Mouse (Mus musculus): ENCODE data around the gene Smyd3.

Smyd3 gene

DNA sequence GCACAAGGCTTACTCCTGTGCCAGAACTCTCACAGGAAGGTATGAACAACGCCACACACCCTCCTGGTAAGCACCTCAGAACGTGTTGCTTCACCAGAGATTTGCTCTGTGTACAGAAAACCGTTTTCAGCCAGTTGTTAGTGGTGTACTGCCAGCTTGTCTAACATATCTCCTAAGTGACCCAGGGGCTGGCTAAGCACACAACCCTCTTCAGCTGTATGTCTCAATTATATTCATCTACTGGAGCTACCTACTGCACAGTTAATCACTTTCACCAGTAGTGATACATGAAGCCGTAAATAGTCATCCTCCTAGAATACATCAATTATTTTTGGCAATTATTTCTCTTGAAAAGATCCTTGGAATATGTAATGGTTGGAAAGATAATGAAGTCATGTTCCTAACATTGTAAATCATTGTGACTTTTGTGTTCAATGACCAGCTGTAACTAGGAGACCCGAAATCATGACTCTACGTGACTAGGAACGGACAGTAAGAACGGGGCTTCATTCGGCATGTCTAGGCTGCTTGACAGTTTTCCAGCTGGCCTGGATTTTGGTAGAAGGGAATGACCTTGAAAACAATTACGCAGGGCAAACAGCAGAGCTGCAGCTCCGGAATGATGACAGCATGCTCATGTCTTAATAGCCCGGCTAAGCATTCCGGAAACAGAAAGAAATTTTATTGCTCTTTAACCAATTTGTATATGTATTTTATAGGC lies 236.3 kb downstream of the Smyd3 start:
- DNase-seq, result peak; percentile 29 to 38

DNA sequence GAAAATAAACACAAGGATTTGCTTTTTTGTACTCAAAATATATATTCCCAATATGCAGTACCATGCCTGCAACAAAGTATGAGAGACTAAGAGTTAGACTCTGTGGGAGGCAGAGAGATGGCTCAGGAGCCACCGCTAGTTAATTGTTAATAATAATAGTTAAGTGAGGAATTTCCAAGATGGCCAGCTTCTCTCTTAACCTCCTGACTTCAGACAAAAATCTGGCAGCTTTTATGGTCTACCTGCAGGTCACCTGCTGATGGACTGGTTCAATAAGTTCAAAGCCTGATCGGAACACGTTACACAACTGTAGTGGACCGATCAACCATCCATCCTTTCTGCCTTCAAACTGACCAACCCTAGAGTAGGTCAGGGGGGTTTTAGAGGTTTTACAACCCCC lies 238.7 kb downstream of the Smyd3 start:
- no peak for DNase-seq

DNA sequence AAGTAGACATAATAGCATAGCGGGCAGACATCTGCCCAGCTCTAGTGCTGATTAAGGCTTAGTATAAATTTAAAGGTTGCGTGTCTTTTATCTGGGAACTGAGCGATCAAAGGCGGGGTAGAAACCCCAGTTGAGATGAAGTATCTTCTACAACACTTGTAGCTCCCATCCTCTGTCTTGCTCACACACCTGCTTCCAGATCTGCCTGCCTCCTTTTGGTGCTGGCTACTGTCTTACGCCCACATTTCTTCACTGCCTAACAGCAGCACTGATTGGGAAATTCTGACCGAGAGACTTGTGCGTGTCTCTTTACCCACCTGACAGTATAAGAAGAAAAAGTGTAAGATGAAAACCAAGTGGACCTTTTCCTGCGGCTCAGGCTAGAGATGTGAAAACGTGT lies 240.5 kb downstream of the Smyd3 start:
- no peak for DNase-seq

DNA sequence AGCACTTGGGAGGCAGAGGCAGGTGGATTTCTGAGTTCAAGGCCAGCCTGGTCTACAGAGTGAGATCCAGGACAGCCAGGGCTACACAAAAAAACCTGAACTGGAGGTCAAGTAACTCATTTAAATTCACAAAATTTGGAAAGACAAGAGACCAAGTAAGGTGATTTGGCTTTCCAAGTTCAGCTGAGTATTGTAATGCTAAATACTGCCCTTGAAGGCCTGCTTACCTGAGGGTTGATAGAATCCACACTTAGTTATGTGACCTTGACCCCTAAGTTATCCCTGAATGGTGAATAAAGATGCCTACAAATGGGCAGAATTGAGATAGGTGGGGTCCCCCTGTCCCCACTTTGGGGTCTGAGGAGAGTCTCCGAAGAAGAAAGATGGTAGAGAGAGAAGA lies 241.0 kb downstream of the Smyd3 start:
- no peak for DNase-seq

DNA sequence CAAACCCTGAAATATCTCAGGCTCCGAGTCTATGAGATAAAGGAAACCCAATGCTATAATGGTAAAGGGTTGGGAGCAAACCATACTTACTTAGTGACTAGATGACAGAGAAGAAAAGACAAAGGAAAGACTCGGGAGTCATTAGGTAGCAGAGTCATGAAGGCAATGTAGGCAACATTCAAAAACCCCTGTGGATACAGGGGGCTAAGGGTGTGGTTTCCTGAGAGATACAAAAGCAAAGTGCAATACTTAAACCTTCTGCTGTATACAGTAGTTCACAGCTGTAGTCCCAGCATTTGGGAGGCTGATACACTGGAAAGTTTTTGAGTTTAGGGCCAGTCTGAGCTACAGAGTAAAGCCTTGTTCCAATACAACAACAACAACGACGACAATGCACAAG lies 244.9 kb downstream of the Smyd3 start:
- DNase-seq, result no peak

DNA sequence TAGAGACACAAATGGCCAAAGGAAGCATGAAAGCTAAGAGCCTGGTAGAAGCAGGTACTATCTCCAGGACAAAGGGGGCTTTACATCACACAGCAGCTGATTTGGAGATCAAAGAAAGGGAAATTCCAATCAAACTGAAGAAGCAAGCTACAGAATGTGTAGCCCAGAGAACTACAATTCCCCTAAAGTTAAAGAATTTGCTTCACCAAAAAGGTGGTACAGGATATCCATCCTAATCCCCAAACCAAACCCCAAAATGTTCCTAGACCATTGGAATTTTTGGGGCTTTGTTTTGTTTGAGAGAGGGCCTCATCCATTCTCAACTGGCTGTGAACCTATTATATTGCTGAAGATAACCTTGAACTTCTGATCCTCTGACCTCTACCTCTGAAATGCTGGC lies 245.5 kb downstream of the Smyd3 start:
- DNase-seq, result no peak

DNA sequence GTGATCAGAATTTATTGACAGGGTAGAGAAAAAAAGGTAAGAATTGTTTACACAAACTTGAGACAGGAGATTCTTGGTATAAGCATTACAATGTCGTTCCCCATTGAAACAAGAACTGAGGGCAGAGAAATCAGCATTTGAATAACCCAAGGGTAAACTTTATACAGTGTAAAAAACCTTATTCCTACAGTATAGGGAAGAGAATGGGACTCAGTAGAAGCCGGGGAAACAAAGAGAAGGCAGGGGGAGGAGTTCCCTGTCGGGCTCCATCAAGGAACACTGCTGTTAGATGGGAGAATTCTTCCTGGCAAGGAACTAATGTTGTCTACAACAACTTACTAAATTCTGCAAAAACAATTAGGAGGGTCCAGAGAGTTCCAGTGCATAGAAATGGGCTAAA lies 250.9 kb downstream of the Smyd3 start:
- DNase-seq, result no peak

DNA sequence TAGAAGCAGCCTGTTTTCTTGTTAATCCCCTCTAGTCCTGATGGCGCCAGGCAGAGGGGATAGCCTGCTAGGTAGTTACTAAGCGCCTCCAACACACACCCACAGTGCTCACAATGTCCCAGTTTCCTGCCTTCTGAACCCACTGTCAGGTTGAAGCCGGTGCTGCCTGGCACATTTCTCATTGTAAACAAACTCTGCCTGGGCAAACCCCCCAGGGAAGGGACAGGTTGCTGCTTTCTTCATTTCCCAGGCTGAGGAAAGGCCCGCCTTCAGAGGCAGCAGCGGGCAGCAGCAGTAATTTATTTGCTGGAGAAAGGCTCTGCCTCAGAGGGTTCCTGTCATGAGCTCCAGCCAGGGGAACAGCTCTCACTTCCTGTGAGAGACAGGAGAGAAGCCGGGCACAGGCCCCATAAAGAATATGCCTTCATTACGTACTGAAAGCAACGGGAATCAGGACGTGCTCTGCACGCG lies 256.3 kb downstream of the Smyd3 start:
- DNase-seq, result no peak

DNA sequence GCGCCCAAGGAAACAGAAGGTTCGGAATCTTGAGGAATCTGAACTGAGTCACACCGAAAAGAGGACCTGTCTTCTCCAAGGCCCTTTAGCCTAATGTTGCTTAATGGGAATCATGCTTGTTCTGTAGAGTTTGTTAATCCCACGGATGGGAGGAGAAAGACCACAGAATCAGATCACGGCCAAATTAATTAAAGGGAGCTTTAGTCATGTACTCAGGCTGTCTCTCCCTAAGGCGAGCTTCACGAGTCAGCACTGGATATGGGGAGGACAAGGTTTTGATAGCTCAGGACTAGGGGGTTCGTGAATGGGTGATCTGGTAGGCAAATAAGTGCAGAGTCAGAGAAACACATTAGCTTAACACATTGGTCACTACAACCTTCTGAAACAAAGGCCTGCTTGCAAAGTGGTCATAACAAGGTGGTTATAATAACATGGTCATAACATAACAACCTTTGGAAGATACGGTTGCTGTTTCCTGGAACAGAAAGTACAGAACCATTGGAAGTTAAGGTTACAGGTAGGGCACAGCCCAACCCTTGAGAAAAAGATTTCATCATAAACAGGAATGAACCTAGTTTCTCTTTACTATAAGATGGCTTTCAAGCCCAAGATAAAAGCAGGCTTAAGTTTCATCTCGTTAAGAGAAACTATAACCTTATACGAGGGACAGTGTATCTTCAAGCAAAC lies 261.9 kb downstream of the Smyd3 start:
- DNase-seq, result no peak

DNA sequence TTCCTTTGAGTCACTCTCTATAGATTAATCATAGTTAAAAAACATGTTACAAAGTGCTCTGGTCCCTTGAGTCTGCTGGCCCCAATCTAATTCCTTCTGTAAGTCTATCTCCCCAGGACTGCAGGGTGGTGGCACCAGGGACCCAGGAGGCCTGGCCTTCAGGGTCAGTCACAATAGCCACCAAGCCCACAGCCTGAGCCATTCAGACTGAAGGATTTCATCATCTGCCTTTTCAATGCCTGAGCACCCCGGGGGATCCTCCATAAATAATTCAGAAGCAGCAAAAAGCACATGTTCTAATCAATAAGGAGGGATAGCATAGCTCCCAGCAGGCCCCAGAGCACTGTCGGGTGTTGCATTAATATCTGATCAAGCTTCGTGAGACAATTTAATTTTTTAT lies 263.3 kb downstream of the Smyd3 start:
- no peak for DNase-seq

DNA sequence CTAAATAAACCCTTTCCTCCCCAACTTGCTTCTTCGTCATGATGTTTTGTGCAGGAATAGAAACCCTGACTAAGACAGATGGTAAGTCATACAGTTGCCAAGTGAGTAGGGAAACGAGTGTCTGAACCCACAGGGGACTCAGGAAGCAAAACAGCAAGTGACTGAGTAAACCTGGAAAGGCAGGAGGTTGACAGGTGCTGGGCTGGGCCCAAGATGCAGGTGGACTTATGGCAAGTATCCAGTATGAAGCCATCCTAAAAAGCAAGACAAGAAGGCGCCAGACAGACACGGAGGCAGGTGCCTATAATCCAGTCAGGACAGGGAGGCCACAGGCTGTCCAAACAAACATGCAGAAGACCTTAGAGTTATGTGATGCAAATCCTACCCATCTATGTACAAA lies 265.2 kb downstream of the Smyd3 start:
- no peak for DNase-seq

DNA sequence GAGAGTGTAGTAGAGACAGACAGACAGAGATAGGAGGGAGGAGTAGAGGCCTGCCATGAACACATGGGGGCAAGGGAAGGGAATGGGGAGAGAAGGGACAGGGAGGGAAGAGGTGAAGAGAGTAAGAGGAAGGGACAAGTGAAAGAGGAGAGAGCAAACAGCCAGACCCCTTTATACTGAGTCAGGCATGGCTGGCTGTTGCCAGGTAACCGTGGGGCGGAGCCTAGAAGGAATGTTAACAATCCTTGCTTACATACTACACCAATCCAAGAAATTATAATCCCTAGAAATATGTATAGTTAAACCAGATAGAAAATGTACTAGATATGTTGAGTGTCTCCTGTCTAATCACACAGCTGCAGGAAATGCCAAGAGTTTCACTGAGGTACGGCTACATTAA lies 267.5 kb downstream of the Smyd3 start:
- no peak for DNase-seq

DNA sequence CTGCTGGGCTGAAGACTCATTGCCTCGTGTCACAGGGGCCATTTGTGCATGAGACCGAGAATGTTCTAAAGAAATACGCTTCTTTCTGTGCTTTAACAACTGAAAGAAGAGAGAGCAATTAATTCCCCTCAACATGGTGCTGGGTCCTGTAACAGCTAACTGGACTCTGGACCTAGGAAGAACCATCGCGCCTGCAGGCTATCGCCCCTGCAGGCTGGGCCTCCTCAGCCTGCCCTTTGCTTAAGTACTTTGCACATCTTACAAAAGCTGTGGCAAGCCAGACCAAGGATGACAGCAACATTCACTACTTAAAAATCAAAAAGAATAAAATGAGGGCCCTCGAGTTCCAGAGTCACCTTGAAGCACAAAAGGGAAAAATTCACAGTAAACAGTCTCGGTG lies 274.3 kb downstream of the Smyd3 start:
- no peak for DNase-seq

DNA sequence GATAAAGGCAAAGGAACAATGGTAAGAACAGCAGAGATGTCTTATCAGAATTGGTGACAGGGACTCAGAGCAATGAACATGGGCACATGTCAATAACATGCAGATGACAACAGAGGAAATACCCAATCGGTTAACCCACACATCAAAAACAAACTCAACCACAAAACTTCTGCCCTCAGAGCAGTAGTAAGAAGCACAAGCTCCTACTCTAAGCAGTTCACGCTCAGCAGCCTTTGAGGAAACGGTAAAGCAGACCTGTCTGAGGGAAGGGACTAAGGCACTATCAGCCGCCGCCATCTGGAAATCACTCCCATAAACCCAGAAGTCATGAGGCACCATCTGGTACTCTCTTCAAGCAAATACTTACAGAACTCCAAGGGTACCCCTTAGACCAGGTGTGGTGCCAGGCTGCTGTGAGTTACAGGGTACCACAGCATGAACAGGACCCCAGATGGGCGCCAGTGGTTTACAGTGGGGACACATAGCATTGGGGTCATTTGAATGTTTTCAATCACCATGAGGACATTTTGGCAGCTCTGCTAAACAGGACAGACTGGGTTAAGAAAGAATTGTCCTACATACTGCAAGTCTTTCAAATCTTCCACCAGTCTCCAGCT lies 277.1 kb downstream of the Smyd3 start:
- no peak for DNase-seq

DNA sequence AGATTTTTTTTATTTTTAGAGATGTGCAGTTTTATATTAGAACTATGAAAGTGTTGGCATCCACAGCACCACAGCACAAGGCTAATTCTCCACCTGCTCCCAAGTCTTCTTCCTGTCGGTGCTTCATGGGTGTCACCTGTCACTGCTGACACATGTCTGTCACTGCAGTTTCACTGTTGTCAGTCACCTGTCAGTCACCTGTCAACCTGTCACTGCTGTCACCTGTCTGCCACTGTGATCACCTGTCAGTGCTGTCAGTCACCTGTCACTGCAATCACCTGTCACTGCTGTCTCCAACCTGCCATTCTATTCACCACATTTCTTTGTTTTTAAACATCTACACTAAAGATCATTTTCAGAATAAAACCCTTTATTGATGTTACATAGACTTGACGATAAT lies 279.2 kb downstream of the Smyd3 start:
- DNase-seq, result no peak

DNA sequence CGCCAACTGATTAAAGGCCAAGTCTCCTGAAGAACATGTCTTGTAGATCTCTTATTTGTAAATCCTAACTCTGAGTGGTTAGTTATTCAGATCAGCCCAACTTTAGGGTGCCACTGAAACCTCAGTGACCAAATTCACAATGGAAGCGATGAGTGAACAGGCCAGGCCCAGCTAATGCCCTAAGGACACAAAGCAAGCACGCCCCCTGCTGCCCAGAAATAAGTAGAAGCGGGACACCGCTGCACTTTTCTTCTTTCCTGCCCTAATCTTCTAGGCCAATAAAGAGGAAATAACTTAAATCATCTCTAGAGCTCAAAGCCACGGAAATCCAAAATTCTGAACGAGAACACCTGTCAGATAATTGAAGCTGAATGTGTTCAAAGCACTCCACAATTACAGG lies 279.9 kb downstream of the Smyd3 start:
- peak in 1 of 2 experiments; percentile 16 for DNase-seq

DNA sequence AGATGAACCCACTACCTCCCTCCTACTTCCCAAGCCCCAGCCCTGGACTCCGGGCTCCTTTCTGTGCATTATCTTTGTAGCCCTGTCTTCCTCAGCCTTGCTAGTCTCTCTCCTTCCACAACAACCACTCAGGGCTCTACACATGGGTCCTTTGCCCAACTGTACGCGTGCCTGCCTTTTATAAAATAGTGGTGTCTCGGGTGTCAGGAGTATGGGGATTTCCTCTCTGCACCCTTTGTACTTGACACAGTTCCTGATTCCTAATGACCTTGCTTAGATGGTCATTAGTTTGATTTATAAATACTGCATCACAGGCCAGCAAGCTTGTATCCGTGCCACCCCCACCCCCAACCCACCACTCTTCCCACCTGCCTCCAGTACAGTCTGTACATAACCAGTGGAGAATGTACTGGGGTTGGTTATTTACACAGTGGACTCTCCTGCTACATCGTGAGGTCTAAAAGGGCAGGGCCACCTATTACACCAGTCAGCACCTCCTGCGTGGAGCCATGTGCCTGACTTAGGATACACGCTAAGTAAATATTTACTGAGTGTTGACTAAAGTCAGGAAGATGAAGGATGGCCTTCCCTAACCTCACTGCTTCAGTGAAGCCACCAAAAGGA lies 281.5 kb downstream of the Smyd3 start:
- no peak for DNase-seq

DNA sequence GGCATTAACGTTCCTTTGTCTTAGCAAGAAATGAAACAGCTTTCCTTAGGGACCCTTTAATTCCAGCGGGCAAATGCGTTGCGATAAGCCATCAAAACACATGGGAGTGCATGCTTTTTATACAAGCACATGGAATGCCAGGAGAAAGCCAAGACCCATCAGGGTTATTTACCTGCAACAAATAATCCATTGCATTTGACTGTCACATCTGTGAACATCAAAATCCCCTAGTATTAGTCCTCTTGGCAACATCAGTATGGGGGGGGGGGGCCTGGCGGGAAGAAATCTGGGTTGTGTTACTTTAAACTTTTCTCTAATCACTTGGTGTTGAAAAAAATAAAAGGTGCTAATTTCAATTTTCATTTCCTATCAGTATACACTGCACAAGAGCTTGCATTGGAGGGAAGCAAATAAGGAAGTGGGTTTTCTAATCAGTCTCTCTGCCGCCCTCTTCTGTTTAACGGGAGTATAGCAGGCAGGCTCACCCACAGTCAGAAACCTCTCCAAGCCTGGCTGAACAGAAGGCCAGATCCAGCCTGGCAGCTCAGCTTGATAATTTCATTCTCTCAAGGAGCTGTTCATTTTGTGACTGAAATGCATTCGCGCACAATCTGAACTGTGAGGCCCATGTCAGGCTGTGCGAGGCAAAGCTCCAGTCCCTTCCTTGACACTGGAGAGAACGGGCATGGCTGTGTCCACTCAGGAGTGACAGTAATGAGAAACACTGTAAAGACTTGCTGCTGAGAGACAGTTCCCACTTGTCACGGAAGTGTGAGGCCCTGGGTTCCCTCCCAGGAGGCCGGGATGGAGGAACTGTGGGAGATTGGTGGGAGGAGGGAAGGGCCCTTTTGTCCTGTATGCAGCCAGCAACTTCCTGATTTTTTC lies 285.8 kb downstream of the Smyd3 start:
- peak; percentile 62 to 77 for DNase-seq

DNA sequence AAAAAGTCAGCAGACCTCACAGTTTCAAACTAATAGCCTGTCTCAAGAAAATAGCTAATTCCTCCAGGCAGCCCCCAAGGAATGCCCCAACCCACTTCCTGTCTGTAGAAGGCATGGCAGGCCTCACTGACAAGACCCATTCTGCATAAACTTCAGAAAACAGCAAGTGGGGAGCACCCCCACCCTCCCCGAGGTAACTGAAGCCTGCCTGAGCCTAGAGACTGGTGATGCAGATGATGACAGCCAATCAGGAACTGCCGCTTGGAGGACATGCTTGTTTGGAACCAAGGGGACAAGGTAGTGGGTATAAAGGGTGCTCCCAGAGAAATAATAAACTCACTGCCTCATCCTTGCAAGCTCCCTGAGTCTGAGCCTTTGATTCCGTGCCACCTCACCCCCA lies 288.3 kb downstream of the Smyd3 start:
- DNase-seq, result no peak

DNA sequence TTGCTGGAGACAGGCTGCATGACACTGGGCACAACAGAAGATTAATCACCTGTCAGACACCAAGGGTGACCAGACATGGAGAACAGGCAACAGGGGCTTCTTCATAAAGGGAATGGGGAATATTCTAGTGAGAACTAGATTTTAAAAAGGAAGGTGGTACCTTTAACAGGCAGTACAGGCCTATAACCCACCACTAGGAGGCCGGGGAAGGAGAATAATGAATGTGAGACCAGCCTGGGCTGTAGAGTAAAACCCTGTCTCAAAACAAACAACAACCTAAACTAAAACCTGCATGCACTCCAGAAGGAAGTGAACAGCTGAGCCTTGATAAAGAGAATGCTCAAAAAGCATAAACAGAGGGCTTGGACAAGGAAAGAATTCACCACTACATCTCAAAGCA lies 297.6 kb downstream of the Smyd3 start:
- DNase-seq, result no peak

DNA sequence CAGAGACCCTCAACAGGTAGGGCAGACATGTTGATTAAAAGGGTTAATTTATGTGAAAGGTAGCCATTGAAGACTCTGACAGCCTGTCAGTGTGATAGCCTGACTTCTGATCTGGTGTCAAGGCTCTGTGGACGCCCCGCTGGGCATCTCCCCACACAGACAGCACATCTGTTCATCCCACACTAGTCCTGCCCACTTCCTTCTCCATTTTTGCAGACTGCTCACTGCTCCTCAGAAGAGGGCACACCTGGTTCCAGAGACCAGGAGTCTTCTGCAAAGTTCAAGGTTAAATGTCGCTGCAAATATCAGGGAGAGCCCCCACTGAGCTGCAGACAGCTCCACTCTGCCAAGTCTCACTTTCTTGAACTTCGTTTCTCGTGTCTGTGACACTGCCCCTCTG lies 299.8 kb downstream of the Smyd3 start:
- DNase-seq, result no peak

DNA sequence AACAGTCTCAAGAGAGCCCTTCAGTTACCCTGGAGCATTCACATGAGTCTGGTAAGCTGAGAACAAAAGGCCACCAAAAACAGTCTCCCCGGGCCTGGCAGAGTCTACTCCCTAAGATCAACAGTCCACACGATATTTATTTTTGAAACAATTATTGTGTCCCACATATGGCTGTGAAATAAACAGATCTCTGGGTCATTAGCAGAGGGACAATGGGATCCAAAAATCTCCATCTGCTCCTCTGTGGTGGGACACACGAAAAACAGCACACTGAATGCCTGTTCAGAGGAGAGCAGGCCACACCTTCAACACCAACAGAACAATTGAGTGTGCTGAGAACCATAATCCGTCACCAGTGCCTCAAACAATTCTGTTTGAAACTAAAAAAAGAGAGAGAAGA lies 300.8 kb downstream of the Smyd3 start:
- no peak for DNase-seq

DNA sequence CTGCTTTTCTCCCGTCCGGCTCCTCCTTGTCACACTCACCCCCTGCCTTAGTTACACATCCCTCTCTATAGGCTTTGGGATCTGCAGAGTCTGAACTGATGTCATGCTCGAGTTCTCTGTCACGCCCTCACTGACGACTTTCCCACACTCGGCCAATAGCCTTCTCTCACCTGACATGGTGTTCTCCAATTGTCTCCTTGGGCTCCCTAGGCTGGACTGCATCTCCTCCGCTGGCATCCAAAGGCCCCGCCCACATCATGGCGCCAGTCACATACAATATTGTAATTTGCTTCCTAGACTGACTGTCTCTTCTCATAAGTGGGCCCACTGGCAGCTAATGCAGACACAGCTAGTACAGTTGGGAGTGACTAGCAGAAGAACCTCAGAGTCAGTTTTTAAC lies 304.5 kb downstream of the Smyd3 start:
- DNase-seq, result no peak

Measured in lung, postnatal 4 days (tissue).